Mouse (Mus musculus): ENCODE measurements around the gene Nfib.

Gene Nfib

GRCm38 (mm10) chr4:82433926-82434705 is 271.4 kb downstream of the Nfib start:
- DNase-seq (ENCODE audit: inconsistent ontology term): no peak

DNA sequence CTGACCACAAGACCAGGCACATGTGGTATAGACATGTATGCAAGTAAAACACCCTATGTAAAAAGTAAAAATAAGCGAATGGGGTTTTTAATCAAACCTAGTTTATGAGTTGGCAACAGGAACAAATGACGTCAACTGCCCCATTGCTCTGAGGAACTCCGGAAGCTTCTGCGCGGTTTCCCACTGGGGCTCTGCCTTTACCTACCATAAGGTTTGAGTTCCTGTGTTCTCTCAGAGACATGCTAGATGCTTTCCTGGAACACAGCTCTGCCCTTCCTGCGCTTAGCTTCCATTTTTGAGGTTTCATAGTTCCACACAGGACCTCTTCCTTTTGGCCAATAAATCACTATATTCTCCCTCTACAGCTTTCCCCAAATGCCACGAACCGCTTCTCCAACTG is 273.7 kb downstream of the Nfib start:
- DNase-seq (ENCODE audit: inconsistent ontology term): no peak

- no peak for DNase-seq (ENCODE audit: inconsistent ontology term)
Measured at GRCm38 (mm10) chr4:82430802-82431201, 274.7 kb downstream of the Nfib start.

- no peak for DNase-seq (ENCODE audit: inconsistent ontology term)
Measured at GRCm38 (mm10) chr4:82426224-82426623, 279.3 kb downstream of the Nfib start.

DNA sequence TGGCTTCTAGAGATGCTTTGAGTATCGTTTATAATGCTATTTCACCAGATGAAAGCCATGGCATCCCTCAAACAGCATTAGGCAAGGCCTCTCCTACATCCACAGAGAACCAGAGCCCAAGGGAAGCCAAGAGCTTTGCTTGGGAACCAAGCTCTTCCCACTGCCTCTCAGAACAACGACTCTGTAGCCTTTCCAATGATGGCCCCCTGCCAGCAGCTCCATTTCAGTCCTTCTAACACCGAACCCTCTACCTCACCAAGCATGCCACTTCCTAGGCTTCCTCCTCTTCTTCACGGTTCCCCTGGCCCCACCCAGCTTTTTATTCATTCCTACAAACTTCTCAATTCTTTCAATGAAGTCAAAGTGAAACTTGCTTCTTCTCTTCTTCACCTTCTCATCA is 287.3 kb downstream of the Nfib start:
- no peak for DNase-seq (ENCODE audit: inconsistent ontology term)

- no peak for DNase-seq (ENCODE audit: inconsistent ontology term)
Measured at GRCm38 (mm10) chr4:82415817-82416216, 289.7 kb downstream of the Nfib start.

- DNase-seq (ENCODE audit: inconsistent ontology term): no peak
Measured at GRCm38 (mm10) chr4:82412651-82413050, 292.9 kb downstream of the Nfib start.

DNA sequence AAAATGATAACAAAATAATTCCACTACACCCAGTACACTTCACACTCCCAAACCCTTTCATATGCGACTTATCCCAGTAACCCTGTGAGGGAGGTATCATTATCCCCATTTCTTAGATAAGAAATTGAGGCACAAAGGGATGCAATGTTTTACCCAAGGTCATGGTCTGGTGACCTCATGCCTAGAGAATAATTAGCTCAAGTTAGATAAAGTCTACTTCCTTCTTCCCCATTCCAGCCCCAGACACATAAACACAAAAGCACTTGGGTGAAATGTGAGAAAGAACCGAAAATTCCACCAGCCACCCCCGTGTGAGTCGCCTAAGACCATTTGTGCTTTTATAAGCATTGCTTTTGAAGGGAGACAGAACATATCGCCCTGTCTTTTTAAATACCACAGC is 293.6 kb downstream of the Nfib start:
- no peak for DNase-seq (ENCODE audit: inconsistent ontology term)

- DNase-seq (ENCODE audit: inconsistent ontology term): peak; percentile 70
Measured at GRCm38 (mm10) chr4:82408463-82409404, 296.8 kb downstream of the Nfib start.

DNA sequence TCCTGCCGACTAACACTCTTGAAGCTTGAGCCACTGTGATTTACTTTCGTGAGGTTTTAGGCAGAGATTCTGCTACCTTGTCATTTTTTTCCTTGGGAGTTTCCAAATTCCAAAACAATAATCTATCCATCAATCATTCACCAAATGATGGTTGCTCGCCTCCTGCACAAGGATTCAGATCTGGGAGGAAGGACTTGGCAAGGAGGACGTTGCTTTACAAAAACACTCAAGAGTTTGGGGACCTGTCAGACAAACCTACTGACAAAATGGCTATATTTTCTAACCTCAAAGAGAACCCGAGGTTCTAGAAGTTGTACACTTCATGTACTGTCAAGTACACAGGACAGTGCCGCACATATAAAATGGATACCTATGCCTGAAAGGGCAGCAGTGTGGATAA is 299.0 kb downstream of the Nfib start:
- no peak for DNase-seq (ENCODE audit: inconsistent ontology term)

GRCm38 (mm10) chr4:82405791-82406190 is 299.8 kb downstream of the Nfib start:
- DNase-seq (ENCODE audit: inconsistent ontology term): no peak

- DNase-seq (ENCODE audit: inconsistent ontology term): peak; percentile 72
Measured at GRCm38 (mm10) chr4:82403975-82404651, 301.4 kb downstream of the Nfib start.

DNA sequence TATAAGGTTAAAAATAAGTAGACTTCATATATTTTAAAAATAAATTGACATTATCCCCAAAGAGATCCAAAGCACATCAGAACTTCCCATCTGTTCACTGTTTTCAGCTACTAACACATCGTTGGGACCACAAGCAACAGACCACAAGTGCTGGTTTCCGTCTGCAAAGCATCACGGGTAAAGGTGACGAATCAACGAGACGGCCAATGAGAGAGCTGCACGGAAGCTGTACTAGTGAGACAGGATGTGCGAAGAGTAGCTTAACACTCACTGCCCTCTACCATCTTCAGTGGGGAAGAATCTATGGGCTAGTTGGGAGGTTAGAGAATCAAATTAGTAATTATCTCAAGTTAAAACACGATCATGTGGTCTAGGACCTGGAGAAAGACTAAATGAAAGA is 302.9 kb downstream of the Nfib start:
- no peak for DNase-seq (ENCODE audit: inconsistent ontology term)

GRCm38 (mm10) chr4:82401450-82402061 is 304.0 kb downstream of the Nfib start:
- DNase-seq (ENCODE audit: inconsistent ontology term): no peak

DNA sequence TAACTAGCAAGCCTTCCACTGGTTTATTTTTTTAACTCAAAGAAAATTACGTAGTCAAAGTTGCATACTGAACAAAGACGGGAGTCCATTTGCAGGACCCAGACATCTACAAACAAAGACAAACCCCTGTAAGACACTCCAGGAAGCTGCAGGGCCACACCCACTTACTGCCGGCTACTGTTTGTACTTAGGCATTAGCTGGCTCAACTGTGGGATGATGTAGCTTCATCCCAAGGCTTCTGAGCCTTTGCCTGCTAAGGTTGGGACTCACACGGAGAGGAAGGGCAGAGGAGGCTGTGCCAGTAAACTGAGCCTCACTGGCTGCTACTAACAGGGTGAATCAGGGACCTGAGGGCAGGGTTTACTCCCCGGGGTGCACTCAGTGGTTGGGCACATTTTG is 305.0 kb downstream of the Nfib start:
- DNase-seq (ENCODE audit: inconsistent ontology term): peak; percentile 77

DNA sequence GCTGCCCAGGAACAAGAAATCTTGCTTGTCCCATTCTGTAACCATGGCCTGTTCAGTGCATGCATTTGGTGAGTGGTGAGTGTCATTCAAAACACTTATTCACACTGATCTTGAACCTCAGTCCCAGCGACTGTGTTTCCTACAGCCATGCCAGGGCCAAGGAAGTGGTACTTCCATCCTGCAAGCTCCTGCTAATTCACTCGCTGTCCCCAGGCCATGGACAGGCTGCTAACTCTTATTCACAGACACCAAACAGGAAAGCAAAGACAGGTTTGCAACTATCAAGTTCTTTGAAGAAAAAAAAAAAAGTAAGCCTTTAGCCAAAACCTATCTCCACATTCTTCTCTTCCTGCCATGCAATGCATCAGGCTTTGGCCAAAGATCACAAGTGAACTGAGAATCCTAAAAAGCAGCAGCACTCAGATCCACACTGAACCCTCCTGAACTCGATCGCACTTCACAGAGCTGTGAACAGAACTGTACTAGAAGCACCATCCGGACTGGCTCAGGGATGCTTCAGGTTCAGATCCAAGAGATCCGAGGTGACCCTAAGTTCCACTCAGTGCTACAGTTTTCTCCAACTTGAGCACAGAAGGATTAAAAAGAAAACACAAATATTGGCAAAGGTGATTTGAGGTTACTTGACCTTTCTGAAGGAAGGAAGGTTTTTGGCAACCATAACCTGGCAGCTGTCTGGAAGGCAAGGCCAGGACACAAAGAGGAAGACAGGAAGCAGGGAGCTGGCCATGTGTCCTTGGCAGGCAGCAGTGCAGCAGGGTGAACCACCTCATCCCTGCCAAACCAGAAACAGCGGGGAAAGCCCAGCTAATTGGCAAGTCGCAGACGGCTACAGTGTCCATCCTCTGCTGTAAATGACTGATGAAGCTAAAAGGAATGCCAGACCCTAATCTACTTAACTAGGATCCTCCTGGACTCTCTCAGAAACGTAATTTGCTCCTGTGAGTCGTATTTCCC is 305.9 kb downstream of the Nfib start:
- peak; percentile 95 for DNase-seq (ENCODE audit: inconsistent ontology term)

DNA sequence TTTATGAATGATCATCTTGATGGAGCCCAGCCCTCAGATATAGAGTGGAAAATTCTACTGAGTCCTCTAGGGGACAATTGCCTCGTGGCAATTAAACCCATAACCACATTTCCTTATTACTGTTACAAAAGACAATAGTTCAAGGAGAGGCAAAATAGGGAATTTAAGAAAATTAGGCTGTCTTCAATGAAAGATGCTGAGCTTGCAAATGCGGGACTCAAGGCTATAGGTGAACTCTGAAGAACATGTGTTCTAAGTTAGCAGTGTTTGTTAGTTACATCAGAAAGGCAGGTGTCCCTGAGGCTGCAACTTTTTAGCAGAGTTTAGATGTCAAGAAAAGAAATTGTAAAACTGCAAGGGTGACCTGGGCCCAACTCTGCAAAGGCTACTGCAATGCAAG is 307.3 kb downstream of the Nfib start:
- no peak for DNase-seq (ENCODE audit: inconsistent ontology term)

DNA sequence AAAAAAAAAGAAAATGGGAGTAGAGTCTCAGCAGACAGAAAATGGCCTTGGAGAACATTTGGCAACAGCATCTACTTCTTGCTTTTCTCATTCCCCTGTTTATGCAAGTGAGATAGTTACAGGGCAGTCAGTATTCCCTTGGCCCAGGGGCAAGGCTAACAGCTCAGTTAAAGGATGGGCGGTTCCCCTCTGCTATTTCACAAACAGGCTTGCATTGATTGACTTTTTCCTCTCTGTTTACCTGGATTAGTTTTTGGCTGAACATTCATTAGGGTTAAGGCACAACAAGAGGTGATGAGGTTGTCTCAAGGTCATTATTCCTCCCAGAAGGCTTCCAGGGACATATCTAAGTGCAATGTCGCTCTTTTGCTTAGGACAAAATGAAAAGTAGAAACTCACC is 308.7 kb downstream of the Nfib start:
- no peak for DNase-seq (ENCODE audit: inconsistent ontology term)

GRCm38 (mm10) chr4:82396003-82396402 is 309.5 kb downstream of the Nfib start:
- DNase-seq (ENCODE audit: inconsistent ontology term): no peak

DNA sequence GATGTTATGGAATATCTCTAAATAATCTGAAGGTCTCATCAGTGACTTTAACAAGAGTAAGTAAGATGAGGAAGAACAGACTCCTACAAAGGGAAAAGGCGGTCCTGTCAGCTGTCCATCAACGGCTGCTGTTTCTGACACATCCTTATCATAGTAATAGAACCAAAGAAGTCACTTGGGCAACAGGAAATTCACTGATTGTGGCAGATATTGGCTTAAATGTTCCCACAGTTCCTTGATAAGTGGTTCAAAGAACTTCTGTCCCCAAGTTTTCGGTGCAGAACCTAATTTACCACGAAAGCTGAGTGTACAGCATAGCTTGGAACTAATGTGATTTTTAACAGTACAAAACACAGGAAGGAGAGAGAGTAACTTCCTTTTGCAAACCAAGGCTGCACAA is 311.2 kb downstream of the Nfib start:
- no peak for DNase-seq (ENCODE audit: inconsistent ontology term)

GRCm38 (mm10) chr4:82393021-82393420 is 312.5 kb downstream of the Nfib start:
- no peak for DNase-seq (ENCODE audit: inconsistent ontology term)

Measured in Muller cell, postnatal 12 days (primary cell).